Comparison of ENCODE assay signal across 15 mouse cellular contexts in genomic region chr13:73736943-73737342, GRCm38 (mm10). TPM values are rescaled to one million over a fixed set of nuclear protein-coding genes. Genes with fewer than 3 reads are reported as not detected.
DNase-seq lines count a peak whose midpoint lies in the region; ATAC-seq lines count a peak whose summit lies in the region.
"Had no signal": no experiment of that assay in that cellular context is flagged by ENCODE, and none has a peak within 500 bp of the region (broad histone marks: within the 10 kb centered on the region; RNA-seq: fewer than 3 reads in every experiment).

No protein-coding gene starts in this region.

- H3K9ac ChIP-seq in forebrain, embryonic 12.5 days: no peak overlapping the region
- no peak overlapping the region for H3K9ac ChIP-seq in forebrain, embryonic 14.5 days (ENCODE audit: low read length)
- H3K9ac ChIP-seq: neural tube, embryonic 13.5 days had no signal

- 83% methylated on average over 3 of the region's 3 CpGs for WGBS in forebrain, embryonic 12.5 days
- WGBS in forebrain, embryonic 14.5 days: 94% methylated on average over 3 of the region's 3 CpGs

- H3K4me2 ChIP-seq in forebrain, embryonic 12.5 days: no peak overlapping the region
- no peak overlapping the region for H3K4me2 ChIP-seq in forebrain, embryonic 14.5 days (ENCODE audit: low read length)
- H3K4me2 ChIP-seq: midbrain, embryonic 11.5 days; neural tube, embryonic 13.5 days had no signal

- H3K4me3 ChIP-seq in forebrain, embryonic 12.5 days (replicated peaks): no peak overlapping the region
- no peak overlapping the region for H3K4me3 ChIP-seq in forebrain, embryonic 14.5 days (ENCODE audit: low read depth, low read length)
- H3K4me3 ChIP-seq: hindbrain, embryonic 10.5 days; limb, embryonic 10.5 days; neural tube, embryonic 13.5 days had no signal

- no peaks in the 10 kb centered on the region for H3K9me3 ChIP-seq in forebrain, embryonic 12.5 days
- H3K9me3 ChIP-seq in forebrain, embryonic 14.5 days (replicated peaks; ENCODE audit: control insufficient read depth, low read length): no peaks in the 10 kb centered on the region
- H3K9me3 ChIP-seq: G1E; hindbrain, embryonic 10.5 days; limb, embryonic 10.5 days; neural tube, embryonic 13.5 days had no signal

- peak; percentile 33 to 37 for DNase-seq in spleen, postnatal 36 days (ENCODE audit: low spot score in 2 of 2)
- no peak for DNase-seq in spleen, adult 12 weeks (ENCODE audit: low spot score)
- peak; percentile 83 for DNase-seq in naive thymus-derived CD4-positive, alpha-beta T cell, adult 2 months (ENCODE audit: low read depth)
- DNase-seq in forebrain, embryonic 14.5 days (ENCODE audit: low spot score): no peak
- DNase-seq: cerebellum, adult 8-10 months; kidney, adult 2 months had no signal

- H3K27ac ChIP-seq in forebrain, embryonic 12.5 days: no peak overlapping the region
- H3K27ac ChIP-seq in forebrain, embryonic 14.5 days (ENCODE audit: low read depth, low read length): no peak overlapping the region
- H3K27ac ChIP-seq: hindbrain, embryonic 10.5 days; limb, embryonic 10.5 days; neural tube, embryonic 13.5 days had no signal

- peak; percentile 68 for ATAC-seq in common myeloid progenitor, adult 5-6 weeks (replicated peaks; ENCODE audit: low read depth, poor library complexity, severe bottlenecking)
- ATAC-seq in forebrain, embryonic 12.5 days (ENCODE audit: low FRiP score): no peak
- no peak for ATAC-seq in forebrain, embryonic 14.5 days
- ATAC-seq in megakaryocyte-erythroid progenitor cell, adult 5-6 weeks (replicated peaks; ENCODE audit: low FRiP score, low TSS enrichment, poor library complexity, severe bottlenecking): no peak

- H3K4me1 ChIP-seq in forebrain, embryonic 12.5 days: peaks cover 10% of the 10 kb centered on the region
- H3K4me1 ChIP-seq in forebrain, embryonic 14.5 days (ENCODE audit: control insufficient read depth, insufficient read depth, low read length): 0 out of 2 replicates have a peak, but pooled peaks cover 3% of the 10 kb centered on the region

- H3K36me3 ChIP-seq in forebrain, embryonic 12.5 days (replicated peaks): no peaks in the 10 kb centered on the region
- no peaks in the 10 kb centered on the region for H3K36me3 ChIP-seq in forebrain, embryonic 14.5 days (ENCODE audit: control insufficient read depth, insufficient read depth, low read length)
- H3K36me3 ChIP-seq: G1E; hindbrain, embryonic 10.5 days; limb, embryonic 10.5 days; neural tube, embryonic 13.5 days had no signal

- H3K27me3 ChIP-seq in forebrain, embryonic 12.5 days: peaks cover 32% of the 10 kb centered on the region
- peaks cover 10% of the 10 kb centered on the region; the same call in 1 of the 2 replicates for H3K27me3 ChIP-seq in forebrain, embryonic 14.5 days (replicated peaks; ENCODE audit: control insufficient read depth, insufficient read depth, low read length)

RNA-seq across cellular contexts. Expression of gene Slc12a7, which starts 4.0 kb away (rescaled TPM):
- total RNA-seq in common myeloid progenitor, adult 5-6 weeks (2017): 4.4 and 17.2 TPM in 2 replicates
- polyA plus RNA-seq in forebrain, embryonic 12.5 days (2016; fragmentation: Nextera tagmentation; extraction: Ambion mirVana): 40.6 and 48.9 TPM in 2 replicates
- 14.5 and 16.6 TPM in 2 replicates for polyA plus RNA-seq in forebrain, embryonic 14.5 days (2014; fragmentation: Nextera tagmentation; extraction: Ambion mirVana)
- 13.3 and 15.4 TPM in 2 replicates for total RNA-seq in megakaryocyte-erythroid progenitor cell, adult 5-6 weeks (2014; fragmentation: Nextera tagmentation)
- 2.2 and 3.5 TPM in 2 replicates for total RNA-seq in megakaryocyte-erythroid progenitor cell, adult 5-6 weeks (2017)

RNA-seq across cellular contexts. Expression of gene Slc6a19, which starts 32.3 kb away (rescaled TPM):
- total RNA-seq in common myeloid progenitor, adult 5-6 weeks (2017): 0.09 and 0.19 TPM in 2 replicates
- polyA plus RNA-seq in forebrain, embryonic 12.5 days (2016; fragmentation: Nextera tagmentation; extraction: Ambion mirVana): 0.06 and 0.22 TPM in 2 replicates
- 0.28 and 0.41 TPM in 2 replicates for polyA plus RNA-seq in forebrain, embryonic 14.5 days (2014; fragmentation: Nextera tagmentation; extraction: Ambion mirVana)
- total RNA-seq in megakaryocyte-erythroid progenitor cell, adult 5-6 weeks (2014; fragmentation: Nextera tagmentation): 2.0 and 5.1 TPM in 2 replicates
- not detected in 2 replicates for total RNA-seq in megakaryocyte-erythroid progenitor cell, adult 5-6 weeks (2017)
- polyA plus RNA-seq: G1E; limb, embryonic 10.5 days had no signal

RNA-seq across cellular contexts. Expression of gene Slc6a18, which starts 59.1 kb away (rescaled TPM):
- not detected in 2 replicates for total RNA-seq in common myeloid progenitor, adult 5-6 weeks (2017)
- polyA plus RNA-seq in forebrain, embryonic 12.5 days (2016; fragmentation: Nextera tagmentation; extraction: Ambion mirVana): not detected in 2 replicates
- polyA plus RNA-seq in forebrain, embryonic 14.5 days (2014; fragmentation: Nextera tagmentation; extraction: Ambion mirVana): not detected in 2 replicates
- total RNA-seq in megakaryocyte-erythroid progenitor cell, adult 5-6 weeks (2014; fragmentation: Nextera tagmentation): not detected in 2 replicates
- total RNA-seq in megakaryocyte-erythroid progenitor cell, adult 5-6 weeks (2017): not detected in 2 replicates
- total RNA-seq: layer of hippocampus, adult 8-10 months had no signal
- polyA plus RNA-seq: G1E; hindbrain, embryonic 10.5 days; limb, embryonic 10.5 days; midbrain, embryonic 11.5 days; neural tube, embryonic 13.5 days had no signal

Comparison
In these comparisons a context has a peak if more than half of its experiments do, and no peak if none do; other contexts are left out.
1. DNase-seq: peak in spleen, postnatal 36 days (2 of 2) and naive thymus-derived CD4-positive, alpha-beta T cell, adult 2 months (single experiment); none in spleen, adult 12 weeks (single experiment) and forebrain, embryonic 14.5 days (single experiment).